Mouse (Mus musculus) thymus, postnatal 0 days (tissue): Measurements from ENCODE around the gene Smoc1. TPM values are rescaled to one million over a fixed set of nuclear protein-coding genes. Genes with fewer than 3 reads are reported as not detected.

Experiments
- DNase-seq: peaks from one replicate; pipeline ENCODE4 v3.0.0-alpha.2; 2015; ENCODE audit warnings: low spot score
- polyA plus RNA-seq: library from polyadenylated mRNA; unstranded; fragments of >200 nt; fragmentation: Nextera tagmentation; extraction: Ambion mirVana; gene quantifications from 2 replicates; pipeline ENCODE4 v1.2.1, GENCODE M21; 2015

The Smoc1 gene
- polyA plus RNA-seq, 1 experiment from 2014 or later: 5.2 TPM

DNA sequence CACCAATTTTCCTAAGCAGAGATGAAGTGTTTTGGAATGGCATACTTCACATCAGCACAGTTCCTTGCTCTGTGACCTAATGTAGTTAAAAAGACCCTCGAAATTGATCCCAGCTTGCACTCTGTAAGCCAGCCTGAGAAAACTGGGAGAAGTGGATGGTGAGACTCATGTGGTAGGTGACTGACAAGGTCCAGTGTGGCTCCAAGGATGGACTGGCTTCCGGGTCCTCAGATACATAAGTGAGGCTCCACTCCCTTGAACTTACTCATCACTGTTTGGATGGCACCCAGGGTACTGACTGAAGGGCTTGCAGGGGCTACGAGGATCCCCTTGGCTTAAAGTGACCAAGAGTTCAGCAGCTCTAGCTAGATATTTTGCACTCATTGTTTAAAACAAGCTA, 137.0 kb downstream of the Smoc1 start:
- DNase-seq: no peak

DNA sequence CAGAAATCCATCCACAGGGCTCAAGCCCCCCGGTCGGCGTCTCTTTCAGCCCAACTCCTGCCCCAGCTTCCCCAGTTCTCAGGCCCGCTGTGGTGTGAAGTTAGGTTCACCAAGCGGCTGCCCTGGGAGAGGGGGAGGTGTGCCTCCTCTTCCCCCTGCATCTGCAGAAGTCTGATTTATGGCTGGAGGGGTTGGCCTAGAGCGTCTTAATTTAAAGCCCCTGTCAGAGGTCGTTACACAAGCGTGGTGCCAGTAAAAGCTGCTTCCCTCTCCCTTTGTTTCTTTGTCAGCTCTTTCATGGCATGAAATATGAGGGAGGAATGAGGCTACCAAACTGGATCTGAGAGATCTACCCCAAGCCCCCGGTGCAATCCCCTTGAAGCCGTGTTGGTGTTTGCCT, 139.5 kb downstream of the Smoc1 start:
- DNase-seq: no peak

DNA sequence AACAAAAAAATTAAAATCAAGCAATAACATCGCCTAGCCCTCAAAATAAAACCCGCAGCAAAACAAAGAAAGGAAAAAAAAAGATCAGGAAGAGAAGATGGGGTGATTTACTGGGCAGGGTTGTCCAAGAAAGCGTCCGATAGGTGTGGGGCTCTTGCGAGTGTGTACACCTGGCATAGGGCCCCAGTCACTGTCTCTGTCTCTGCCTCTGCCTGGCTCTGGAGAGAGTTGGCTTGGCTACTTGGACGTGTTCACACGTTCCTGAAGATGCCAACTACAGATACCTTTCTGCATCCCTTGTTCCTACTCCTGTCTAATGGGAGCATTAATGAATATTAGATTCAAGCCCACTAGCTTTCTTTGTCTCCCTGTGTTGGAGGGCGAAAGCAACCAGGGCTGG, 140.0 kb downstream of the Smoc1 start:
- no peak for DNase-seq

DNA sequence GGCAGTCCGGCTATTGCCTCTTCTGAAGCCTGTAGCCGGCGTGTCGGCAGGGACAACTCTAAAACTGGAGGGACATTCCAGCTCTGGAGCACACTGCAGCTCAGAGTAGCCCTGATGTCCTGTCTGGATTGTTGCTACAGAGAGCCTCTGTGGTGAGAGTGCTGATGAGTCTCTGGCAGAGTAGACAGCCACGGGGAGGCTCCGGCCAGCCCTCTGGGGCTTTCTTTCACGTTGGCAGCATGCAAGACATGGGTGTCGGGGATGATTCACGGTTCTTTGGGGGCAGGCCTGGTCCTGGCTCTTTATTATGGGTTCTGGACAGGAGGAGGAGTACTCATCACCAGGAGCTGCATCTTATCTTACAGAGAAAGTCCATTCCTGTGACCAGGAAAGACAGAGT, 140.5 kb downstream of the Smoc1 start:
- DNase-seq: no peak

DNA sequence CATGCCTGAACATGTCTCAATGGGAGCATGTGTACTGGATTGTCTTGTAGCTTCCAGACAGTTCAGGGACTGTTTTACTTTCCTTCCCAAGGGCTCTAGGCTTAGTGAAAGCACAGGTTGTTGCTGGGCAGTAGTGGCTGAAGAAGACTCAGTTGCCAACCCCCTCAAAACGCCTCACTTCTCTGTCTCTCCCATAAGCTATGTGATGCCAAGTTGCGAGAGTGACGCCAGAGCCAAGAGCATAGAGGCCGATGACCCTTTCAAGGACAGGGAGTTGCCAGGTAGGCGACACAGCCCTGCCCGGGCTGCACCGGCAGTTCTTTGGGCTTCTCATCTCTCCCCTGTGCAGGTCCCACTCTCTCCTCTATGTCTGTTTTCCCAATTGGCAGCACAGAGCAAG, 141.4 kb downstream of the Smoc1 start:
- no peak for DNase-seq

DNA sequence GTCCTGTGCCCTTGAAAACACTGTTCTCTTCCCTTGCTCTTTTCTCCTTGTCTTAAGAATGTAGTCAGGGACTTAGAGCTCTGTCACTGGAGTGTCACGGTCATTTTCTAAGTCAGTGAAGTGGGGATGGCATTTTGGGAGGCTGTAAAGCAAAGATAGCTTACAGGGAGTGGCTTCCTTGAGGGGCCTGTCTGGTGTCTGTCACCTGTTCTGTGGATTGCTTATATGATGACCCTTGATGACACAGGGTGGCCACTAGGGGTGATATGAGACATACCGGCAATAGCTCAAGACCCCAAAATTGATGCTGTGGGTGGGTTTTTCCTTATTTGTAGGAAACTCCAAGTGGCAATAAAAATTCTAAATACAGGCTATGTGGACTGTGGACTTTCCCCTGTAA, 141.9 kb downstream of the Smoc1 start:
- DNase-seq: peak; percentile 7

GRCm38 (mm10) chr12:81170076-81170475, 143.5 kb downstream of the Smoc1 start:
- no peak for DNase-seq

DNA sequence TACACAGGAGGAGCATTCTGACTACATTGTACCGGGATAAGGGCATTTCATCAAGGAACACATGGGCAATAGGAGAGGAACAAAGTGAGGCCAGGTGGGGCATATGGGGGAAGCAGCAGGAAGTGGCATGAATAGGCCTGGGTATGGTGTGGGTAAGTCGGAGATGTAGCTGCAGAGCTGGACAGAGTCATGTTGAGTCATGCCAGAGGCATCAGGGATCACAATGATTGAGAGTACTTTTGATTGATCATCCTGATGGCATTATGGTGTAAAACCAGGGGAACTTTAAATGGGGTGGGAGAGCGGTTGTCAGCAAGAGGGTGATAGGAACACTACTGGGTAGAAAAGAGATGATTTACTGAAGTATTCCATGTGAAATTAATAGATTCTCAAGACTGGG, 146.4 kb downstream of the Smoc1 start:
- no peak for DNase-seq

- DNase-seq: no peak
Measured at GRCm38 (mm10) chr12:81173893-81174292, 147.3 kb downstream of the Smoc1 start.

DNA sequence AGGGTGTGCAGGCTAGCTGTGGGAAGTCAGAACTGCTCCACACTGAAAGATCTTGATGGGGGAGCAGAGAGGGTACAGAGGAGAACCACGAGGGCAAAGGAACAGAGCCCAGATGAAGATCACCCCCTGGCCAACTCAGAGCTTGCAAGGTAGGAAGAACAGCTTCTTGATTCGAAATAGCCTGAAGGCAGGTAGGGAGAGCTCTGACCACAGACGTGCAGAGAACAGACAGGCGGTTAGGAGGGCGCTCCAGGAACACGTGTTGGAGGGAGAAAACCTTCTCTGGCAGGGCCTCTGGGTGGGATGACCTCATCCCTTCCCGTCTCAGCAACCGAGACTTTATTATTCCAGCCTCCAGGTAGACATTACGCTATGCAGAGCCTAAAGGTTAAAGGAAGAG, 148.6 kb downstream of the Smoc1 start:
- DNase-seq: no peak

DNA sequence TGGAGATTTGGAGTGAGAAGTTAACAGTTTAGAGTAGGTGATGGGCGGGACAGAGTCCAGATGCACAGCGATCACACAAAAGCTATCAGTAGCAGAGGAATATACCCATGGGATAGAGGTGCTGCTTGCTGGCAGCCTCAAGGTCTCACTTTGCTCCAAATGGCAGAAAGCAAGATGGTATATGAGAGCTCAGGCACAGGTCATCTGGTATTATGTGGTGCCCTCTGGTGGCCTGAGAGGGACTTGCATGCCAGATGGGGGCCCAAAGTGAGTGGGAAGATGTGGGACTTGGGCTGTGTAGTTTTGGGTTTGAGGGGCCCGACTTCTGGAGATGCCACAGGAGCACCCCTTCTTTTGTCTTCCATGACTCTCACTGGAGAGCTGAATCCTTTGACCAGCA, 155.5 kb downstream of the Smoc1 start:
- DNase-seq: peak; percentile 66

- DNase-seq: no peak
Measured at GRCm38 (mm10) chr12:81184967-81185366, 158.4 kb downstream of the Smoc1 start.

GRCm38 (mm10) chr12:81186081-81186480, 159.5 kb downstream of the Smoc1 start:
- no peak for DNase-seq

DNA sequence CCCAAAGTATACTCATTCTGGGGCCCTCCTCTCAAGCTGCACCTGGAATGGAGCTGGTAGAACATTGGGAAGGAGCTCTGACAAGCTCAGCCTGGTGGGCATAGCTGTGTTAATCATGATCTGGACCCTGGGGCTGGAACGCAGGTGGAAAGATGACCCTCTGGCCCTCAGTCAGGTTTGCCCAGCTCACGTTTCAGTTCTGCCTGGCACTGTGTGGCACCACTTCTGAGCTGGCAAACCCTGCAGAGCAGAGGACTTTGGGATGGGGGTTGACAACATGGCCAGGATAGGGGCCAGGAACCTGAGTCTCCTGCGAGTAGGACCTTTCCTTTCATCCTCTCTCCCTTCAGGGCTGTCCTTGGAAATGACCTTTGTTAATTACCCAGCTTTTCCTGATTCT, 160.1 kb downstream of the Smoc1 start:
- DNase-seq: no peak

DNA sequence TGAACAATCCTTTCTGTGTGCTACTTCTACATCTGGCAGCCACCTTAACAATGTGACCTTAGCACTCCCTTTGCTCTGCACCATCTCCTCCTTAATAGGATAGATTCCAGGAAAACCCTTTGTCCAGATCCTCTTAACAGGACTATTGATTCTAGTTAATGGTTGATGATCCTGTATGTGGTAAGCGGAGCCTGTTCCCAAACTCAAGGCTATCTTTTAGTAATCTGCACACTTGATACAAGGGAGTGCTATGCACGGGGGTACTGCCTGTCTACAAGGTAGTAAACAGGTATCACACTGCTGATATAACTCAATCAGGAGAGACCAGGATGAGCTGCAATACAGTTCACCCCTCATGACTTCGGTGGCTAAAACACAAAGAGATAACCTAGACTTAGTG, 161.8 kb downstream of the Smoc1 start:
- no peak for DNase-seq

DNA sequence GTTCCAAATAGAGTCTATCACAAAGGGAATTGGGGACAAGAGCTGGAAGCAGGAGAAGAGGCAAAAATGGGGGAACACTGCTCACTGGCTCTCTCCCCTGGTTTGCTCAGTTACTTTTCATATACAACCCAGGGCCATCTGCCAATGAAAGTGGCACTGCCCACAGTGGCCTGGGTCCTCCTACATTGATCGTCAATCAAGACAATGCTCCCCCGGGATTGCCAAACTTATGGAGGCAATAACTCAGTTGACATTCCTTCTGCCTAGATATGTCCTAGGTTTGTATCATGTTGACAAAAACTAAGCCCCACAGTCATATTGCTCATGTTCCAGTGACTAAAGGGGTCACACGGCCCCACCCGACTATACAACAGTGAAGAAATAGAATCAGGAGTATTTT, 162.4 kb downstream of the Smoc1 start:
- DNase-seq: no peak

GRCm38 (mm10) chr12:81189636-81190035, 163.0 kb downstream of the Smoc1 start:
- no peak for DNase-seq

- DNase-seq: no peak
Measured at GRCm38 (mm10) chr12:81193968-81194367, 167.4 kb downstream of the Smoc1 start.

- DNase-seq: no peak
Measured at GRCm38 (mm10) chr12:81197468-81198075, 171.0 kb downstream of the Smoc1 start.

- no peak for DNase-seq
Measured at GRCm38 (mm10) chr12:81199280-81199955, 172.8 kb downstream of the Smoc1 start.

DNA sequence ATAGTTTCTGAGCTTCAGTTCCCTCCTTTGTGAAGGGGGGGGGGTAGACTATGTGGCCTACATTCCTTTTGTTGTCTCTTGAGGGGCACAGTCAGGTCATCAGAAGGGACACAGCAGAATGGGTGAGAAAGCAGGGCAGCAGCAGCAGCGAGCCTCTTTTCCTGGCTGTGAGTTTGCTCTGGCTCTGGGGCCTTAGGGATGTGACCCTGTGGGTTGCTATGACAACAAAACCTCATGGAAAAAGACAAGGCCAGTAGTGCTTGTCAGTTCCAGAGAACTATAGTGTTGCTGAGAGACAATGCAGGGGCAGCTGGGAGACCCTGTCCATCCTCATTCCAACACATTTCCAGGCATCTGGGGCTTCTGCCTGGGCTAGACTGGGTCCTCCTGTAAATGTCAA, 176.6 kb downstream of the Smoc1 start:
- DNase-seq: no peak

GRCm38 (mm10) chr12:81205619-81206560, 179.3 kb downstream of the Smoc1 start:
- peak; percentile 53 for DNase-seq
